Mouse (Mus musculus): Measurements from ENCODE around the gene Sgk1. TPM values are rescaled to one million over a fixed set of nuclear protein-coding genes. Genes with fewer than 3 reads are reported as not detected.
A peak's percentile ranks its signal among the peaks of the same experiment; 100 is the strongest.

Gene Sgk1
- 18.8 and 20.2 TPM in 2 replicates for polyA plus RNA-seq (2016; fragmentation: Nextera tagmentation; extraction: Ambion mirVana)

DNA sequence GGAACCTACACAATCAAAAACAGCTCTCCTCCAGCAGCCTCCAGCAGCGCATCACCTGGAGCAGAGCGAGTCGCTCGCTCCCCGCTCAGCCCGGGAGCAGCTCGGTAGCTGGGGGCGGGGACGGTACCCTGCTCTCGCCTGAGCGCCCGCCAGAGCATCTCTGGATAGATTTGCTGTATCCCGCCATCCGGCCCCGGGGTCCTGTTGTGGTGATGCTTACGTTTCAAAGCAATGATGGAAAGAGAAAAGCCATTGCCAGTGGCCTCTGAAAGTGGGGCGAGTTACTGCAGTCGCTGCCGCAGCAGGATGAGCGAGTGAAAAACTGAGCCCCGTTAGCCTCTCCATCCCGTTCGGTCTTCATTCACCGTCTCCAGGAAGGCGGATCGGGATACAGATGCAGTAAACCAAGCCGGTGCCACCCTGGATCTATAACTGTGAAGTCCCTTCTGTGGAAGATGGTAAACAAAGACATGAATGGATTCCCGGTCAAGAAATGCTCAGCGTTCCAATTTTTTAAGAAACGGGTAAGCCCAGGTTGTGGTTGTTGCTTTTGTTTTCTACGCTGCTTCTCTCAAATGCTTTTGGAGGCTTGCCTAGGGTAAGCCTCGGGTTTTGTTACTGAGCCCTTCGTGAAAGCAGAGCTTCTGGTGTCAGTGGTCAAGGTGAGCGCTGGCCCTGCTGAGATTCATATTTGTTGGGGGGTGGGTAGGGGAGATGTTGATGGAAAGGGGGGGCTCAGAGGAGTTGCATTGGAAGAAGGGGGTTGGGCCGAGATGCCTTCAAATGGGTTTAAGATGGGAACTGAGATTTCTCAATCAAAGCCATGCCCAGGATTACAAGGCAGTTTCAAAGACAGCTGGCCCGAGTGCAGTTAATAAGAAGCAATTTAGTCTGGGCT lies at the start of gene Sgk1:
Gene Sgk1, plus strand, starts transcription at position 1 of the 898 bp plus-strand sequence.
- WGBS = under 1% methylated on average over 36 of the region's 36 CpGs
- no peaks in the 10 kb centered on the region for H3K9me3 ChIP-seq (replicated peaks)
- H3K4me1 ChIP-seq = peaks cover 30% of the 10 kb centered on the region

GRCm38 (mm10) chr10:21832282-21832681 lies 49.7 kb upstream of the Sgk1 start:
- no peak for DNase-seq (ENCODE audit: low spot score)
- Histone ChIP-seq H3K4me3 (no peak overlapping the region), H3K27me3 (ENCODE audit: low read depth, poor library complexity, severe bottlenecking) (0 out of 2 replicates have a peak, but pooled peaks cover 3% of the 10 kb centered on the region), H3K36me3 (no peaks in the 10 kb centered on the region), H3K27ac (replicated peaks) (no peak overlapping the region), H3K4me1 (peaks cover 19% of the 10 kb centered on the region), H3K9me3 (replicated peaks) (no peaks in the 10 kb centered on the region)
- WGBS = 81% methylated on average over 2 of the region's 2 CpGs

More for the DNA sequence above, at the start of gene Sgk1:
- Histone ChIP-seq H3K27ac (replicated peaks) (peak within 1 kb of the TSS; percentile 71), H3K4me3 (peak within 1 kb of the TSS; percentile 63), H3K27me3 (ENCODE audit: low read depth, poor library complexity, severe bottlenecking) (peaks cover 32% of the 10 kb centered on the region), H3K36me3 (no peaks in the 10 kb centered on the region)
- DNase-seq (ENCODE audit: low spot score) = peak; percentile 53

DNA sequence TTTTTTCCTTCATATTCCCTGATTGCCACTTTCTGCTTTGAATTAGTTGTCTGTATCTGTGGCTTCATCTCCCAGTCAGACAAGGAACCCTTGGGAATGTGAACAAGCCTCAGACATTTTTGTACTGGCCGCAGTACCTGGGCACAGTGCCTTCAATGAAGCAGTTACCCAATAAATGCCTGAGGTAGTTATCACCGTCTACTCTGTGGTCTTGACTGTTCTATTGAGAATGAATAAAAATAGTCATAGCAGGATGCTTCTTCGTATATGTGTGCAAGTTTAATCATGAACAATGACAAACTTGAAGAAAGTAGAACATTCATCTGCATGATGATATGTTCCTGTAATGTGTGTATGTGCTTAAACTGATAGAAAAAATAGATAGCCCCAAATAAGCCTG lies 48.2 kb upstream of the Sgk1 start:
- DNase-seq (ENCODE audit: low spot score) = no peak
- WGBS = 90% methylated on average over 3 of the region's 3 CpGs
- H3K9me3 ChIP-seq (replicated peaks) = no peaks in the 10 kb centered on the region

GRCm38 (mm10) chr10:21835077-21835476 lies 46.9 kb upstream of the Sgk1 start:
- no peak overlapping the region for H3K4me3 ChIP-seq
- peaks cover 2% of the 10 kb centered on the region; the same call in 1 of the 2 replicates for H3K4me1 ChIP-seq
- no peaks in the 10 kb centered on the region for H3K9me3 ChIP-seq (replicated peaks)
- no peaks in the 10 kb centered on the region for H3K36me3 ChIP-seq
- H3K27ac ChIP-seq (replicated peaks) = no peak overlapping the region
- no peaks in the 10 kb centered on the region for H3K27me3 ChIP-seq (ENCODE audit: low read depth, poor library complexity, severe bottlenecking)
- WGBS = 60% methylated on average over 7 of the region's 7 CpGs
- DNase-seq (ENCODE audit: low spot score) = no peak

More for the DNA sequence above, 48.2 kb upstream of the Sgk1 start:
- Histone ChIP-seq H3K27ac (replicated peaks) (no peak overlapping the region), H3K36me3 (no peaks in the 10 kb centered on the region), H3K4me1 (peaks cover 13% of the 10 kb centered on the region), H3K4me3 (no peak overlapping the region), H3K27me3 (ENCODE audit: low read depth, poor library complexity, severe bottlenecking) (no peaks in the 10 kb centered on the region)

GRCm38 (mm10) chr10:21839248-21840155 lies 42.5 kb upstream of the Sgk1 start:
- Histone ChIP-seq H3K4me1 (peaks cover 4% of the 10 kb centered on the region), H3K9me3 (replicated peaks) (no peaks in the 10 kb centered on the region), H3K27ac (replicated peaks) (no peak overlapping the region), H3K27me3 (ENCODE audit: low read depth, poor library complexity, severe bottlenecking) (no peaks in the 10 kb centered on the region), H3K4me3 (no peak overlapping the region), H3K36me3 (no peaks in the 10 kb centered on the region)
- WGBS = 79% methylated on average over 13 of the region's 13 CpGs
- DNase-seq (ENCODE audit: low spot score) = no peak

DNA sequence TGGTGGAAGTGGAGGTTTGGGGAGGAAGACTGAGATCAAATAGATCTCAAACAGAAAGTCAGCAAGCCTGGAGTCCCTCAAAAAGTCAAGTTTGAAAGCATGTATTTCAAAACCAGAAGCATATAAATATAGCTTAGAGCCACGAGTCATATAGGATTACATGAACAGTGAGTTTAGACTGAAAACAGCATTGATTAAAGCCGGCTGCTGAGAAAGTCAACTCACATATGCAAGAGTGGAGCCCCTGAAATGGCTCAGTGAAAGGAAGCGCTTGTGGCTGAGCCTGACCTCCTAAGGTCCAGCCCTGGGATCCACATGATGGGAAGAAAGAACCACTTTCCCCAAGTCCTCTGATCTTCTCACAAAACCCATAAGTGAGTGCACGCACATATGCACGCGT lies 38.7 kb upstream of the Sgk1 start:
- Histone ChIP-seq H3K9me3 (replicated peaks) (no peaks in the 10 kb centered on the region), H3K27me3 (ENCODE audit: low read depth, poor library complexity, severe bottlenecking) (no peaks in the 10 kb centered on the region), H3K4me1 (peaks cover 7% of the 10 kb centered on the region), H3K27ac (replicated peaks) (no peak overlapping the region), H3K36me3 (no peaks in the 10 kb centered on the region), H3K4me3 (no peak overlapping the region)
- DNase-seq (ENCODE audit: low spot score) = no peak
- 93% methylated on average over 6 of the region's 6 CpGs for WGBS

DNA sequence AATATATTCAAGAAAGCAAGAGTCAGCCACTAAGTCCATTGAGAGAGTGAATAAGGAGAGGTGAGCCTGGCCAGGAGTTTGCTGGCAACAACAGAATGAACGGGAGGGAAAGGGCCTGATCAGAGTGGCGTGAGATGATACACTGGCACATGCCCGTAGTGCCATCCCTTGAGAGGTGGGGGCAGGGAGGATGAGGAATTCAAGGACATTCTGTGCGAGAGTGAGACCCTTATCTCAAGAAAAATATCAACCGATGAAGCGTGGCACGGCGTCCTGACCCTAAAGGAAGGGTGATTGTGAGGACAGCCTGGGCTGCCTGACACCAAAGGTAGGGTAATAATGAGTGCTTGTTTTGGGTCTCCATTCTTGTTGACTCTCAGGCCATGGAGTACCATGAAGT lies 38.1 kb upstream of the Sgk1 start:
- WGBS = 85% methylated on average over 8 of the region's 8 CpGs

GRCm38 (mm10) chr10:21844391-21844790 lies 37.6 kb upstream of the Sgk1 start:
- WGBS = 63% methylated on average over 7 of the region's 7 CpGs
- H3K4me3 ChIP-seq = no peak overlapping the region
- no peak for DNase-seq (ENCODE audit: low spot score)

More for the DNA sequence above, 38.1 kb upstream of the Sgk1 start:
- Histone ChIP-seq H3K4me3 (no peak overlapping the region), H3K36me3 (no peaks in the 10 kb centered on the region), H3K9me3 (replicated peaks) (no peaks in the 10 kb centered on the region), H3K27ac (replicated peaks) (no peak overlapping the region), H3K27me3 (ENCODE audit: low read depth, poor library complexity, severe bottlenecking) (no peaks in the 10 kb centered on the region), H3K4me1 (peaks cover 7% of the 10 kb centered on the region)
- DNase-seq (ENCODE audit: low spot score) = no peak

DNA sequence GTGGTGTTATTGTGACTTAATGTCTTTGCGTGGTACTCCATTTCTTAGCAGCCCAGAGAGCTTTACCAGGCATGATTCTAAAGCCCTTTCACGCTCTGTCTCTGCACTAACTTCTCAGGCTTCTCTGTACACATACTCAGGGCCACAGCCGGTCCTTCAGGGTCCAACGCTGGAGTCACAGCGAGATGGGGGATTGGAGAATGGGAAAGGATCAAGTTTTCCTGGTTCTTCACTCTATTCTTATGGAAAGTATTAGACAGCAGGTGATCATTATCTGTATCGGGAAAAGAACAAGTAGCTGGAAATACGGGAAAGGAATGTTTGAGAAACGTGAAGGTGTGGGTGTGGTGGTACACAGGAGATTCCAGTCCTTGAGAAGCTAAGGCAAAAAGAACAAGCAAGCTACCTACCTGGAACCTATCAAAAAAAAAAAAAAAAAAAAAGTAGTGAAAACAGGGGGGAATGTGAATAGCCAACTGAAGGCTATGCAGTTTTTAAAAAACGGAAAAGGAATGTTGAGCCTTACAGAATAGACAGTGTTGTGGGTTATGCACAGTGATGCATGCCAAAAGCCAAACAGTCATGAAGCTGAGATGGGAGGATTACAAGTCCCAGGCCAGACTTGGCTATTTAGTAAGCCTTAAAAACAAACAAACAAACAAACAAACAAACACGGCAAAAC lies 36.2 kb upstream of the Sgk1 start:
- Histone ChIP-seq H3K4me3 (no peak overlapping the region), H3K27me3 (ENCODE audit: low read depth, poor library complexity, severe bottlenecking) (no peaks in the 10 kb centered on the region), H3K4me1 (peaks cover 7% of the 10 kb centered on the region), H3K9me3 (replicated peaks) (no peaks in the 10 kb centered on the region), H3K36me3 (no peaks in the 10 kb centered on the region), H3K27ac (replicated peaks) (no peak overlapping the region)
- DNase-seq (ENCODE audit: low spot score) = no peak
- 79% methylated on average over 10 of the region's 10 CpGs for WGBS

More at GRCm38 (mm10) chr10:21844391-21844790, 37.6 kb upstream of the Sgk1 start:
- Histone ChIP-seq H3K4me1 (peaks cover 7% of the 10 kb centered on the region), H3K9me3 (replicated peaks) (no peaks in the 10 kb centered on the region), H3K27ac (replicated peaks) (no peak overlapping the region), H3K36me3 (no peaks in the 10 kb centered on the region), H3K27me3 (ENCODE audit: low read depth, poor library complexity, severe bottlenecking) (no peaks in the 10 kb centered on the region)

DNA sequence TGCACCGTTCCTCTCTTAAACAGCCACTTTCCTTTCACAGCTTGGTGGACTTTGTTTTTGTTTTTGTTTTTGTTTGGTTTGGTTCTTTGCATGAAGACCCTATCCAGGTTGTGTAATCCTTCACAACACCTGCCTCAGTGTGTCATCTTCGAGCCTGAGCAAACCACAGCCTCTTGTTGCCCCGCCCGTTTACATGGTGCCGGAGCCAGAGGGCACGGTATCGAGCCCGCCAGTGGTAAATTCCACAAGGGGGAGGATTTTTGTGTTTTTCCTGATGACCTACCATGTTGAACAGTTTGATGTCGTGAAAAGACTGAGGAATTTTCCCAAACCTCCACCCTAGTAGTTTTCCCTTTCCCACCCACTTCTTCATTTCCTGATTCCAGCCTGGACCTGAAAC lies 35.6 kb upstream of the Sgk1 start:
- H3K27me3 ChIP-seq (ENCODE audit: low read depth, poor library complexity, severe bottlenecking) = no peaks in the 10 kb centered on the region
- no peak for DNase-seq (ENCODE audit: low spot score)
- H3K36me3 ChIP-seq = no peaks in the 10 kb centered on the region
- H3K9me3 ChIP-seq (replicated peaks) = no peaks in the 10 kb centered on the region
- H3K4me3 ChIP-seq = no peak overlapping the region
- H3K27ac ChIP-seq (replicated peaks) = no peak overlapping the region
- H3K4me1 ChIP-seq = peaks cover 7% of the 10 kb centered on the region
- WGBS = 91% methylated on average over 9 of the region's 9 CpGs

DNA sequence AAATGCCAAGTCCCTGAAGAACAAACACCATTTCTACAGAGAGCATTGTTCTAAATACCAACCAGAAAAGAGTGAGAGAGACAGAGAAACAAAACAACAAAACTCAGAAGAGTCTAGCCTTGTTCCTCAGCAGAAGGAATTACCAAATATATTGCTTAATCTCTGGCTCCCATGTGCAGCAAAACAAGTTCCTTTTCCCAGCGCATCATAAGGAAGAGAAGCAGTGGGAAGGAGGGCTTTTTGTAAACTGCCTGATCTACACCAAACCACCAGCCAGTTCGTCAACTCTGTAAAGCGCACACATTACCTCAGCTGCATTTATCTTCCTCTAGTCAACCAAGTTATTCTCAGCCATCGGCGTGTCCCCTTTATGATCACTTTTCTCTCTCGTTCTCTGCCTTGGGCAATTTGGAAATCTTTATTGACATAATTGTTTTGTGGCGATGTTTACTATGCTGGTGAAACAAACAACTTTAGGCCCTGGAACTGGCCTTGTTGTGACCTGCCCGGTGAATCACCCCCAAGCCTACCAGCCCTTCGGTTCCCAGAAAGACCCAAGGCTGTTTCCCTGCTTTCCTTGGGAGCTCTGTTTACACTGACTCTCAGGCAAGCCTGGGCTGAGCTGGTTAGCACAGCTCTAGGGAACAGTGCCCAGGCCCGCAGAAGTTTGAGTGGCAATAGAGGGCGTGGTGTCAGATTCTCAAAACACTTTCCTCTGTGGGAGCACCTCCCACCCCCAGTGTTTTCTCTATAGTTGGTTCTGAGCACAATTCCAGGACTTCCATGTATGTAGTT lies 34.8 kb upstream of the Sgk1 start:
- whole genome bisulfite sequencing = 91% methylated on average over 11 of the region's 11 CpGs
- H3K36me3 ChIP-seq = no peaks in the 10 kb centered on the region
- no peak overlapping the region for H3K4me3 ChIP-seq
- H3K9me3 ChIP-seq (replicated peaks) = no peaks in the 10 kb centered on the region
- H3K27me3 ChIP-seq (ENCODE audit: low read depth, poor library complexity, severe bottlenecking) = no peaks in the 10 kb centered on the region
- H3K27ac ChIP-seq (replicated peaks) = no peak overlapping the region
- DNase-seq (ENCODE audit: low spot score) = no peak
- peaks cover 7% of the 10 kb centered on the region for H3K4me1 ChIP-seq
